Mouse (Mus musculus) erythroblast, embryonic 14.5 days (primary cell): ENCODE results near the gene C87436. TPM values are rescaled to one million over a fixed set of nuclear protein-coding genes. Genes with fewer than 3 reads are reported as not detected.

Source experiments
- H3K27me3 ChIP-seq: 2 replicates; pipeline ENCODE4 v1.6.1; 2012; ENCODE audit warnings: inconsistent platforms; ENCODE audit not compliant: control insufficient read depth
- H3K36me3 ChIP-seq: 2 replicates; pipeline ENCODE4 v1.6.1; 2012; ENCODE audit warnings: mild to moderate bottlenecking, inconsistent platforms; ENCODE audit not compliant: control insufficient read depth
- H3K4me1 ChIP-seq: 2 replicates; pipeline ENCODE4 v1.6.1; 2012; ENCODE audit warnings: inconsistent platforms; ENCODE audit not compliant: control insufficient read depth
- H3K4me3 ChIP-seq: replicated peaks from 2 replicates; pipeline ENCODE3; 2012; ENCODE audit warnings: moderate library complexity, mild to moderate bottlenecking, inconsistent platforms
- H3K9me3 ChIP-seq: 2 replicates; pipeline ENCODE4 v1.6.1; 2012; ENCODE audit warnings: low read length, inconsistent platforms, mixed read lengths; ENCODE audit not compliant: control insufficient read depth
- GATA1 ChIP-seq: IDR thresholded peaks from 2 replicates; pipeline ENCODE4 v1.6.1; 2012; ENCODE audit warnings: low read length, inconsistent platforms, mixed read lengths
- TAL1 ChIP-seq: IDR thresholded peaks from 3 replicates; pipeline ENCODE4 v1.6.1; 2012; ENCODE audit warnings: low read length, inconsistent platforms, mixed read lengths
- polyA plus RNA-seq: library from polyadenylated mRNA; stranded (reverse); fragments of >175 nt; gene quantifications from 2 replicates; pipeline ENCODE4 v1.2.3, GENCODE M21; 2012

Gene C87436
- polyA plus RNA-seq, 1 experiment, result 0.84 TPM

DNA sequence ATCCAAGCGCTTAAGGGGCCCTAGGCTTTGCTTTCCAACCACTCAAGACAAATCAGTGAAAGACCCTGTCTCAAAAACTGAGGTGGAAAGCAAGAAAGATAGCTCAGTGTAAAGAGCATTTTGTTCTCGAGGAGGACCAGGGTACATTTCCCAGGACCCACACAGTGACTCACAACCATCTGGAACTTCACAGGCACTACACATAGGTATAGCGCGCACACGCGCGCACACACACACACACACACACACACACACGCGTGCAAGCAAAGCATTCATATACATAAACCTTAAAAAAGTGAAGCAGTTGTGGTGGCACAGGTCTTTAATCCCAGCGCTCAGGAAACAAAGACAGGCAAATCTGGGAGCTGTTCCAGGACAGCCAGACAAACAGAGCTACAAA is 3.4 kb downstream of the C87436 start:
- Histone ChIP-seq H3K36me3 (peaks cover 47% of the 10 kb centered on the region), H3K4me3 (no peak overlapping the region)
- TF ChIP-seq GATA1 (no peak), TAL1 (no peak)

DNA sequence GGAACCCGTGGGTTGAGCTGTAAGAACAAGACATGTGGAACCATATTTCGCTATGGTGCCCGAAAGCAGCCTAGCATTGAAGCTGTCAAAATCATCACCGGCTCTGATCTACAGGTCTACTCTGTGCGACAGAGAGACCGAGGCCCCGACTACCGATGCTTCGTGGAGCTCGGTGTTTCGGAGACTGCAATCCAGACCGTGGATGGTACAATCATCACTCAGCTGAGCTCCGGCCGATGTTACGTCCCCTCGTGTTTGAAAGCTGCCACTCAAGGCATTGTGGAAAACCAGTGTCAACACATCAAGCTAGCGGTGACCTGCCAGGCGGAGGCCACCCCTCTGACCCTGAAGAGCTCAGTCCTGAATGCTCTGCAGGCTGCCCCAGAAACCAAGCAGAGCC is 7.4 kb downstream of the C87436 start:
- Histone ChIP-seq H3K36me3 (peaks cover 77% of the 10 kb centered on the region), H3K27me3 (no peaks in the 10 kb centered on the region), H3K4me1 (no peaks in the 10 kb centered on the region; the same call in 1 of the 2 replicates), H3K4me3 (no peak overlapping the region), H3K9me3 (no peaks in the 10 kb centered on the region)
- TF ChIP-seq TAL1, result no peak
- no peak for TF ChIP-seq GATA1

More for the DNA sequence above, 3.4 kb downstream of the C87436 start:
- no peaks in the 10 kb centered on the region for H3K9me3 ChIP-seq
- no peaks in the 10 kb centered on the region for H3K27me3 ChIP-seq
- H3K4me1 ChIP-seq, result peaks cover 21% of the 10 kb centered on the region

GRCm38 (mm10) chr6:86446927-86447568 is 8.9 kb downstream of the C87436 start:
- Histone ChIP-seq H3K4me3 (no peak overlapping the region), H3K27me3 (no peaks in the 10 kb centered on the region), H3K36me3 (peaks cover 78% of the 10 kb centered on the region), H3K9me3 (no peaks in the 10 kb centered on the region), H3K4me1 (no peaks in the 10 kb centered on the region; the same call in 1 of the 2 replicates)
- TF ChIP-seq TAL1 (no peak), GATA1 (no peak)

- peaks cover 72% of the 10 kb centered on the region for H3K36me3 ChIP-seq
- H3K4me3 ChIP-seq, result no peak overlapping the region
- no peaks in the 10 kb centered on the region for H3K27me3 ChIP-seq
- H3K9me3 ChIP-seq, result no peaks in the 10 kb centered on the region
- TF ChIP-seq GATA1 (no peak), TAL1 (no peak)
- H3K4me1 ChIP-seq, result peaks cover 8% of the 10 kb centered on the region
Measured at GRCm38 (mm10) chr6:86456727-86457126, 18.6 kb downstream of the C87436 start.

GRCm38 (mm10) chr6:86463079-86463478 is 24.9 kb downstream of the C87436 start:
- Histone ChIP-seq H3K36me3 (peaks cover 79% of the 10 kb centered on the region), H3K9me3 (no peaks in the 10 kb centered on the region)
- TF ChIP-seq TAL1 (no peak), GATA1 (no peak)

DNA sequence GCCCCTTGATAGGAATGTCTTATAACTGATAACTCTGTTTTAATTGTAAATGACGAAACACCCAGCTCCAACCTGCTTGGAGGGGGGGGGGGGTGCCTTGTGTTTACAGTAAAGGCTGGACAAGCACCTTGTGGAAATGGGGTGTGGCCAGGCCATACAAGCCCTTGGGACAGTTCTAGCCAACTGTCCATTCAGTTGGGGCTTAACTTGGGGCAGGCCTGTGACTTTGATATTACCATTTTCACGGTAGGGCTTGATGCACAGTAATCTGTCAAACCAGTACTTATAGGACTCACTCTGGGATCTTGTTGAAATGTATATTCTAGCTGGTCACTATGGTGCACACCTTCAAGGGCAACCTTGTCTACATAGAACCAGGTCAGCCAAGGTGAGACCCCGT is 33.1 kb downstream of the C87436 start:
- Histone ChIP-seq H3K36me3 (peaks cover 38% of the 10 kb centered on the region), H3K4me3 (peak overlapping the region; percentile 69), H3K27me3 (no peaks in the 10 kb centered on the region), H3K4me1 (peaks cover 27% of the 10 kb centered on the region), H3K9me3 (no peaks in the 10 kb centered on the region)
- no peak for TF ChIP-seq TAL1
- no peak for TF ChIP-seq GATA1

More at GRCm38 (mm10) chr6:86463079-86463478, 24.9 kb downstream of the C87436 start:
- Histone ChIP-seq H3K27me3 (no peaks in the 10 kb centered on the region), H3K4me1 (peaks cover 2% of the 10 kb centered on the region), H3K4me3 (no peak overlapping the region)

- Histone ChIP-seq H3K27me3 (no peaks in the 10 kb centered on the region), H3K36me3 (peaks cover 34% of the 10 kb centered on the region), H3K9me3 (no peaks in the 10 kb centered on the region), H3K4me1 (peaks cover 27% of the 10 kb centered on the region), H3K4me3 (peak overlapping the region; percentile 69)
- TF ChIP-seq TAL1 (no peak), GATA1 (no peak)
Measured at GRCm38 (mm10) chr6:86471760-86472099, 33.6 kb downstream of the C87436 start.

GRCm38 (mm10) chr6:86472100-86472955 is 34.2 kb downstream of the C87436 start:
- Histone ChIP-seq H3K9me3 (no peaks in the 10 kb centered on the region), H3K4me3 (peak overlapping the region; percentile 69), H3K36me3 (peaks cover 28% of the 10 kb centered on the region), H3K4me1 (peaks cover 27% of the 10 kb centered on the region), H3K27me3 (no peaks in the 10 kb centered on the region)
- TF ChIP-seq TAL1 (no peak), GATA1 (no peak)

- TF ChIP-seq GATA1 (no peak), TAL1 (no peak)
- Histone ChIP-seq H3K4me3 (peak overlapping the region; percentile 69), H3K36me3 (peaks cover 20% of the 10 kb centered on the region)
Measured at GRCm38 (mm10) chr6:86473077-86473476, 34.9 kb downstream of the C87436 start.

More at GRCm38 (mm10) chr6:86473077-86473476, 34.9 kb downstream of the C87436 start:
- Histone ChIP-seq H3K4me1 (peaks cover 27% of the 10 kb centered on the region), H3K9me3 (no peaks in the 10 kb centered on the region), H3K27me3 (no peaks in the 10 kb centered on the region)
